Mouse (Mus musculus) kidney, adult 8-10 months (tissue): ENCODE measurements around the gene Nt5c3b.

Source experiments
- DNase-seq, 2 experiments: peaks; one replicate each; pipeline ENCODE4 v3.0.0; 2022

The Nt5c3b gene

DNA sequence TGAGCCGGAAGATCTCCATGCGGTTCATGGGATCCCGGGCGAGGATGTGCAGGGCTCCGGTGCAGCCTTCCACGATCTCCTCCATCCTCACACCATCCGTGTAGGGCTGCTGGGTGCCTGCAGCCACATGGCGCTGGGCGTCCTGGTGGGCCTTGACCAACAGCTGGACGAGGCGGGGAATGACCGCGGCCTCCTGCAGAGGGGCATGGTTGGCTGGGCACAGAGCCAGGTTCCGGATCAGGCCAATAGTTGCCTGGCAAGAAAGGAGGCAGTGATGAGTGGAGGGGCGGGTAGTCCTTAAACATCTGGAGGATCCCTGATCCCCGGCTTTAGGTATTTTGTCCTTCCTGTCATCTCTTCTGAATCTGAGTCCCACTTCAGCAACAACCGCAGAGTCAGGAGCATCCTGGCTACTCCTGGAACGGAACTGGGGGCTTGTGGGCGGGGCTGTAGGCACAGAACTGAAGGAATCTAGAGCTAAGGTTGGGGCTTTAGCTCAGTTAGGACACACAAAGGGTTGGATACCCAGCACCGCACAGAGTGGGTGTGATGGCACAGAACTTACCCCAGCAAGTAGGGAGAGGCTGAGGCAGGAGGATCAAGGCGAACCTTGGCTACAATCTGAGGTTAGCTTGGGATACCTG is 64.7 kb downstream of the Nt5c3b start:
- DNase-seq = no peak

- DNase-seq = no peak
These were observed 65.6 kb downstream of the Nt5c3b start for GRCm38 (mm10) chr11:100376005-100376404.

DNA sequence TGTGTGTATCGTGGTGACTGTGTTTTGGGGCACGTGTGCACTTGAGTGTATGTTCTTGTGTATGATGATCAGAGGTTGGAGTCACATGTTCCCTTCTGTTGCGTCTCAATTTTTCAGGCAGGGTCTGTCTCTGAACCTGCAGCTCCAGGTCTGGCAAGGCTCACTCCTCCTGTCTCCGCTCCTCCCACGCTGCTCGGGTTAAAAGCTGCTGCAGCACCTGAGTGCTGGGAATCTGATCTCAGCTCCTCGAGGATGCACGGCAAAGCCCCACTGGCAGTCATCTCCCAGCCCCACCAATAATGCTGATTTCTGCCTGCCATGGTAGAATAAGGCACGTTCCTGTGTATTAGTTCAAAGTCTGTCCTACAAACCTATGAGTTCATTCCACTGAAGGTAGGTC is 66.5 kb downstream of the Nt5c3b start:
- DNase-seq = no peak
